Mouse (Mus musculus) testis, adult 2 months (tissue): Measurements from ENCODE around the gene Dmkn.

Experiments used
- CTCF ChIP-seq: fragments of 200-500 bp; IDR thresholded peaks from 2 replicates; pipeline ENCODE4 v1.5.1; 2012; ENCODE audit warnings: low read depth, mild to moderate bottlenecking, inconsistent platforms, low read length, moderate library complexity; ENCODE audit not compliant: control insufficient read depth, insufficient read depth, insufficient replicate concordance
- POLR2A ChIP-seq: fragments of 200-500 bp; IDR thresholded peaks from 2 replicates; pipeline ENCODE4 v1.6.1; 2012; ENCODE audit warnings: low read depth, mild to moderate bottlenecking, inconsistent platforms, low read length, moderate library complexity; ENCODE audit not compliant: control insufficient read depth

GRCm38 (mm10) chr7:30728739-30729395 lies 34.7 kb upstream of the Dmkn start:
- no peak for TF ChIP-seq CTCF
- no peak for TF ChIP-seq POLR2A
